Mouse (Mus musculus): ENCODE results near the gene Ifnb1. TPM values are rescaled to one million over a fixed set of nuclear protein-coding genes. Genes with fewer than 3 reads are reported as not detected.

The Ifnb1 gene
- polyA plus RNA-seq (2017; shearing (Covaris generic)) = 0.69 TPM

DNA sequence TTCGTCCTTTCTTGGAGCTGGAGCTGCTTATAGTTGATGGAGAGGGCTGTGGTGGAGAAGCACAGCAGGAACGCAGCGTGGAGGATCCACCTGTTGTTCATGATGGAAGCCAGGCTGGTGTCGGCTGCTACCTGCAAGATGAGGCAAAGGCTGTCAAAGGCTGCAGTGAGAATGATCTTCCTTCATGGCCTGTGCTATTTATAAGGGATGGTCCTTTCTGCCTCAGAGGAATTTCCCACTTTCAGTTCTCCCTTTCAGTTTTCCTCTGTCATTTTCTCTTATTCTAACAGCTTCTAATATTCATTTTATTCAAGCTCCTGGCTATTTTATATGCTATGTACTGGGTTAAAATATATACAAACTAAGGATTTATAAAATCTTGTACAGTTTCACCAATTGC, at the start of gene Ifnb1:
Gene Ifnb1, minus strand, starts transcription at position 101 of the 400 bp plus-strand sequence.

DNA sequence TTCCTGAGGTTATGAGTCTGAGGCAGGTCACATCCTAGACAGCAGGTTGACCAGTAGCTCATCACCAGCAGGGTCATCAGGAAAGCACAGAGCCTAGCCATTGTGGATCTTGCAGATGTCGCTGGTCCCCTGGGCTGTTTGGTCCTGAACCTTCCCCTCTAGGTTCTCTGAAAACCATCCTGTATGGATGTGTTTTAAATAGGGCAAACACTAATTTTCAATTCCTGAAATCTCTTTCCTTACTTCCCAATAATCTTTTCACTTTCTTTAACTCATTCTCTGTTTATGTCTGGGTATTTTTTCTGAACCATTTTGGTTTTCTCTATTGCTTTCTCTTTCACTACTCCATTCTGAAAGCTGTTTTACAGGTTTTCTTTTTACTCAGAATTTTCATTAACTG, 49.1 kb upstream of the Ifnb1 start, which contains the start of gene Ifna14:
Gene Ifna14, minus strand, starts transcription at position 101 of the 400 bp plus-strand sequence.

DNA sequence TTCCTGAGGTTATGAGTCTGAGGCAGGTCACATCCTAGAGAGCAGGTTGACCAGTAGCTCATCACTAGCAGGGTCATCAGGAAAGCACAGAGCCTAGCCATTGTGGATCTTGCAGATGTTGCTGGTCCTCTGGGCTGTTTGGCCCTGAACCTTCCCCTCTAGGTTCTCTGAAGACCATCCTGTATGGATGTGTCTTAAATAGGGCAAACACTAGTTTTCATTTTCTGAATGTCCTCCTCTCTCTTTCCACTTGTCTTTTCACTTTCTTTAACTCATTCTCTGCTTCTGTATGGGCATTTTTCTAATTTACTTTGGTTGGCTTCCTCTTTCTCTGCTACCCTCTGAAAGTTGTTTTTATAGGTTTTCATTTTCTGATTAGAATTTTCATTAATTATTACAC, 35.6 kb upstream of the Ifnb1 start, which contains the start of gene Ifna15:
Gene Ifna15, minus strand, starts transcription at position 101 of the 400 bp plus-strand sequence.

Other genes starting within 250 kb of the Ifnb1 start
- 0.17 TPM for gene Hacd4, start 83.8 kb downstream of the Ifnb1 start, polyA plus RNA-seq (2017; shearing (Covaris generic))
- gene Ifna15, start 35.5 kb upstream of the Ifnb1 start, polyA plus RNA-seq (2017; shearing (Covaris generic)) = not detected
- not detected for gene Ifna14, start 49.0 kb upstream of the Ifnb1 start, polyA plus RNA-seq (2017; shearing (Covaris generic))
- gene Ifna9, start 69.6 kb upstream of the Ifnb1 start, polyA plus RNA-seq (2017; shearing (Covaris generic)) = not detected
- gene Ifna12, start 80.6 kb upstream of the Ifnb1 start, polyA plus RNA-seq (2017; shearing (Covaris generic)) = not detected
- gene C87499, start 111.6 kb upstream of the Ifnb1 start, polyA plus RNA-seq (2017; shearing (Covaris generic)) = not detected
- gene Ifna13, start 121.7 kb upstream of the Ifnb1 start, polyA plus RNA-seq (2017; shearing (Covaris generic)) = not detected
- gene Ifna16, start 154.2 kb upstream of the Ifnb1 start, polyA plus RNA-seq (2017; shearing (Covaris generic)) = not detected
- gene Ifna2, start 161.1 kb upstream of the Ifnb1 start, polyA plus RNA-seq (2017; shearing (Covaris generic)) = not detected
- not detected for gene Ifnab, start 168.6 kb upstream of the Ifnb1 start, polyA plus RNA-seq (2017; shearing (Covaris generic))
- gene Gm26566, start 199.0 kb upstream of the Ifnb1 start, polyA plus RNA-seq (2017; shearing (Covaris generic)) = 0.66 TPM
- 19.4 TPM for gene Klhl9, start 199.7 kb upstream of the Ifnb1 start, polyA plus RNA-seq (2017; shearing (Covaris generic))
- gene Gm13271, start 232.1 kb upstream of the Ifnb1 start, polyA plus RNA-seq (2017; shearing (Covaris generic)) = not detected
- gene Gm13283, start 237.3 kb upstream of the Ifnb1 start, polyA plus RNA-seq (2017; shearing (Covaris generic)) = not detected

All from effector memory CD4-positive, alpha-beta T cell, adult 5 months (primary cell).